Mouse (Mus musculus) kidney, postnatal 14 days (tissue): ENCODE data around the gene Tomm20l.
"Not testable (repeated sequence)": the region's sequence is repeated elsewhere in the genome, so short reads cannot be mapped to it uniquely, and the experiment has no call there.

Source experiments
- DNase-seq: peaks from one replicate; pipeline ENCODE4 v3.0.0; 2022; ENCODE audit warnings: mixed read lengths

Tomm20l gene

DNA sequence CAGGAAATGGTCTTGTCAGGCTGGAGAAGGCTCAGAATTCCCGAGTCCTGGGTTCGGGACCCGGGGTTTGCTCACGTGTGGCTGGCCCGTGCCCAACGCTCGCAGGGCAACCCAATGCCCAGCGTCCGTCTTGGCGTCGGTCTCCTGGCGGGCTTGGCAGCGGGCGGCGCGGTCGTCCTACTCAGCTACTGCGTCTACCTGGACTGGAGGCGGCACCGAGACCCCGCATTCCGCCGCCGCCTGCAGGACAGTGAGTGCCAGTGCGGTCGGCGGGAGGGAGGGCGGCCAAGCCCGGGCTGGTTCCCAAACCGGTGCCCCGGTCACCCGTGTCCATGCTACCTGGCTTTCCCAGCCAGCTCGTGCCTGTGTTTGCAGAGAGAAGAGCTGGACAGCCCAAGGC, at the start of gene Tomm20l:
Gene Tomm20l, plus strand, starts transcription at position 98 of the 400 bp plus-strand sequence.
- peak; percentile 79 for DNase-seq

GRCm38 (mm10) chr12:71069846-71070245, 41.4 kb upstream of the Tomm20l start:
- no peak for DNase-seq

- no peak for DNase-seq
These were observed 39.2 kb upstream of the Tomm20l start for GRCm38 (mm10) chr12:71072048-71072447.

DNA sequence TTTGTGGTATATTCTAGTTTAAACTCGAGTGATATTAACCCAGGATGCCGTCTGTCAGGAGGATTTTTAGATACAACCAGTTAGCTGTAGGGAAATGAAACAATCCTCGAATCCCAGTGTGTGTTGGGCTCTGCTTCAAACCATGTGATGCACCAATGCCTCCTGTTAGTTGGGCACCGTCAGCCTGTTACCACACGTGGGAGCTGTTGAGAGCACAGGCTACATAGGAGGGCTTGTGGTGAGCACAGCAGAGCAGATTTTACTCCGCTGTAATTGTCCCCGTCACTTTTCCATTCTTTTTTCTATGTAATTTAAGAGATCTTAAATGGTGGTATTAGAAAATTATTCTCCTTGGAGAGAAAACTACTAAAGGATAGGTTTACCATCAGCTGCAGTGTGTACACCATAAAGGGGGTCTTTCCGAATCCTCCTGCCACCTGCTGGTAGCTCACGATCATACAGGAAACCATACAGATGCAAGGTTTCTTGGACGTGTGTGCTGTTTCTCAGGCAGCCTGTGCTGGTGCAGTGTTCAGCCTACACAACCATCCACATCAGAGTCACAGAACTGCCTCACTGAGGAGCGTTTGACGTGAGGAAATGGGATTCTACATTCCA, 38.0 kb upstream of the Tomm20l start:
- DNase-seq = peak; percentile 32

DNA sequence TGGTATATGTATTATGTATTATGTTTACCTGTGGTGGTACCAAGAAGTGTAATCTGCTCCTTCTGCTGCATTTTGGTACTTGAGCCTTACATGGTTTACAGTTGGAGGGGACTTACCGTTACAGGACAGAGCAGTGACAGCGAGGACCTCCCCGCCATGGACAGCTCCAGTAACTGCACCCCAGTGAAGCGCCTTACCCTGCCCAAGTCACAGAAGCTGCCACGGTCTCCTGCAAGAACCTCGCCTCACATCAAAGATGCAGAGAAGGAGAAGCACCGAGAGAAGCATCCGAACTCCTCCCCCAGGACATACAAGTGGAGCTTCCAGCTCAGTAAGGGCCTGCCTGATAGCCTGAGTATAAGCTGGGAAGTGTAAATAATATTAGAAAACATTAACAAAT, 24.9 kb upstream of the Tomm20l start:
- DNase-seq = no peak

DNA sequence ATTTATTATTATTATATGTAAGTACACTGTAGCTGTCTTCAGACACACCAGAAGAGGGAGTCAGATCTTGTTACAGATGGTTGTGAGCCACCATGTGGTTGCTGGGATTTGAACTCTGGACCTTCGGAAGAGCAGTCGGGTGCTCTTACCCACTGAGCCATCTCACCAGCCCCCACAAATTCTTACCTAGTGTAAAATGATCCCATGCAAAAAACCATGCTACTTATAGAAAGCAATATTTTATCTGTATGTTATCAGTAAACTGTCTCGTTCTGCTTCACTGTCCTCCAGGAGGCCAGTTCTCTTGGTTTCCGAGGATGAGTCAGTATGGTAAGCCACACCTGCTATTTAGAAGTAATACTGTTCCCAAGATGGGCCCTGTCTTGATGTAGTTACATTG, 7.0 kb upstream of the Tomm20l start:
- not testable (repeated sequence) for DNase-seq

- no peak for DNase-seq
These were observed 3.9 kb upstream of the Tomm20l start for GRCm38 (mm10) chr12:71107216-71107771.

DNA sequence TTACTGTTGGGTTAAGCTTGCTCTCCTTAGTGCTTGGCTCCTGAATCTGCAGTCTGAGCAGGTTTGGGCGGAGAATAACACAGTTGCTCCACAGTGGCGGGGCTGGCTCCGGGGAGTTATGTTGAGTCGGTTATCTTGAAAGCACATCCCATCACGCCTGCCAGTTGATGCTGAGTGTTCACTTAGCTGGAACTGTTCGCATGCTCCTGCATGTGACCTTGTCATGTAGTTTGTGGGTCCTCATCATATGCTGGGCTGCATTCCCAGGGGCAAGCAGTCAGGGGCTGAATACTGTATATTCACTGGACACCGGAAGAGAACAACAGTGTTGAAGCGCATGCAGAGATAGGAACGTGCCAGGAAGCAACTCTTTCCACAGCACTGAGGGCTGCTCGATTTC, 1.8 kb downstream of the Tomm20l start:
- DNase-seq = no peak

- DNase-seq = peak; percentile 69
These were observed 2.6 kb downstream of the Tomm20l start for GRCm38 (mm10) chr12:71113675-71114288.

GRCm38 (mm10) chr12:71116411-71116810, 5.2 kb downstream of the Tomm20l start:
- no peak for DNase-seq

DNA sequence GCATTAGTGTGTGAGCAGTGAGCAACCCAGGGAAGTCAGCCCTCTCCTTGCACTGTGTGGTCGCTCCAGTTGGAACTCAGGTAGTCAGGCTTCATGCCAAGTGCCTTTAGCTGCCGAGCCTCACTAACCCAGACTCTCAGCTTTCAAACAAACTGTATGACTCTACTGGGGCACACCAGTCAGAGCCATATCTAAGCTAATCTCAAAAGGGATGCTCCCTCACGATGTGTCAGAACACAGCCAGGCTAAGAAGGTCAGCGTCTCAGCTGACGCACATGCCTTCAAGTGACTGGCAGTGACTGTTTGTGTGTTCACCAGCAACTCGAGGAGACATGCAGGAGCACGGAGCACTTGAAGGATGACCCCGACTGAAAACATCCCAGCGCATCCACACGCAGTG, 11.5 kb downstream of the Tomm20l start:
- no peak for DNase-seq

GRCm38 (mm10) chr12:71123286-71123685, 12.1 kb downstream of the Tomm20l start:
- DNase-seq = no peak

DNA sequence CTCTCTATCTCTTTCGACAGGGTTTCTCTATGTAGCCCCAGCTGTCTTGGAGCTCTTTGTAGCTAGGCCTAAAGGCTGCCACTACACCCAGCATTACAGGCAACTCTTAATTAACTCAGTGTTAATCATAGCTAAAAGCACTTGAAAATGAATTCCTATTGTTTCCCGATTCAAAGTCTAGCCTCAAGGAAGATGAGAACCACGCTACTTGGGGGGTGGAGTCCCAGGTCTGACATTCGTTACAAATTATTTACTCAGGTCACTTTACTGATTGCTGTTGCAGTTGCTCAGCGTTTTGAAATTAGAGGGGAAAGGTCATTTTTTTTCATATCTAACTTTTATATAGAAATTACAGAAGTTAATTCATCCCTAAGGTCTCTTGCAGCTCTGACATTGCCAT, 24.4 kb downstream of the Tomm20l start:
- DNase-seq = peak; percentile 15

DNA sequence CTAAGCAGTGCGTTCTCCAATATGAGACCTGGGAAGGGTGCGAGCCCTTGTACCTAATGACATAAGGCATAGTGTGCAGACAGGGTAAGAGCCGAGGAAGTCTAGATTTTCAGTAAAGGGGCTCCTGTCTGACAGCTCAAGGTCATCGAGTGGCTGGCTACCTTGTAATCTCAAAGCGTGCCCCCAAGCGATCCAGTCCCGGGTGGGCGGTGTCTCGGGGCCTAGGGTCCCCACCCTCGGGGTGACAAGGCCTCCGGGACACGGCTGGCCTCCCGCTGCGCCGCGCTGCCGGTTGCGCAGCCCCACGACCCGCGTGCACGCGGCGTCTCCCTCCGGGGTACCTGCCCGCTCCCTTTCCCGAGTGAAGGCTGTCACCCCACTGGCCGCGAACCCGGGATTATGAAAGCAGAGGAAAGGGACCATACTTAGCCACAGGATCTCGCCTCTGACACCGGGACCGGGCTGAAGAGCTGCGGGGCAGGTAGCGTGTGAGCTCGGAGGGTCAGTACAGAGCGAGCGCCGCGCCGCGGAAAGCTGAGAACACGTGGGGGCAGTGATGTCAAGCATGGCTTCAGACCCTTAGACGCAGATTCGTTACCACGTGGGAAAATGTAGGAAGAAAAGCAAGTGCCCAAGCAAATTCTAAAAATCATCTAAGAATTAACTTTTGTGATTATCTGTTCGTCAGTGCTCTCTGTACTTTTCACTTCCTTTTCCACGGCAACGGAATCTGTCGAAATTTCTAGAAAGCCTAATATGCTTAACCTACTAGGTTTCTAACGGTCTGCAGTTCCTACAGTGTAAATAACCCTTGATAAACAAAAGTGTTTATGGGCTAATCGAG, 25.1 kb downstream of the Tomm20l start, which contains the start of the genes Timm9 and 2700049A03Rik:
Gene Timm9, minus strand, starts transcription at position 555 of the 844 bp plus-strand sequence.
Gene 2700049A03Rik, plus strand, starts transcription at position 719 of the 844 bp plus-strand sequence.
- peak; percentile 86 for DNase-seq

GRCm38 (mm10) chr12:71136974-71137491, 25.8 kb downstream of the Tomm20l start:
- peak; percentile 89 for DNase-seq

DNA sequence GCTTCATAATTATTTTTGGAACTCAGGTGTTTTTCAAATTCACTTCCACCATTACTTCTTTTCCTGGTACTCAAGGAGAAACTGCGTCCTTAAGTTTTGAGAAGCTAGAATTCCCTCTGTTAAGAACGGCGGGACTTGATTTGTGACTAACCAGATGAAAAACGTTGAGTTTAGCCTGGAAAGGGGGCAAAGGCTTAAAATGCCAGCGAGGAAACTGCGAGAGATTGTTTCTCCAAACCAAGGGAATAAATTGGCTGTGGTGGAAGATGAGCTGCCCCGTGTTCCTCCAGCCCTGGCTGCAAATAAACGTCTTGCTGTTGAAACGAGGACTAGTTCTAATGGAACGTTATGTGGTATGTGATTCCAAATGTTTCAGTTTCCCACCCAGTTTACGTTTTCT, 26.5 kb downstream of the Tomm20l start:
- no peak for DNase-seq

DNA sequence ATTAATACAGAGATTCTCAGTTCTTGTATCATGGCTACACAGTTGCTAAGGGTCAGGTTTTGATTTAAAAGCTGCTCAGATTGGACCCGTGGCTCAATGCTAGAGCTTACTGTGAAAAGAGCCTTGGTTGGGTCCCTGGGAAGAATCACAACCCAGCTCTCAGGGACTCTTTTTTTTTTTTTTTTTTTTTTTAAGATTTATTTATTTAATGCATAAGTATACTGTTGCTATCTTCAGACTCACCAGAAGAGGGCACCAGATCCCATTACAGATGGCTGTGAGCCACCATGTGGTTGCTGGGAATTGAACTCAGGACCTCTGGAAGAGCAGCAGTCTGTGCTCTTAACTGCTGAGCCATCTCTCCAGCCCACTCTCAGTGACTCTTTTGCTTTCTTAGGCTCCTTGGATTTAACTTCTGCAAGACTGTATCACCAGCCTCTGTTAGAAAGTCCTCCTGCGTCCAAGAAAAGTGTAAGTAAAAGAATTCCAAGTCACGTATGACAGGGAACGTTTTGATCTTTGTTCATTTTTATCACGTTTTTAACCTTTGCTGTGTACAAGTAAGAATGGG, 28.1 kb downstream of the Tomm20l start:
- DNase-seq = peak; percentile 8

GRCm38 (mm10) chr12:71141189-71141588, 30.0 kb downstream of the Tomm20l start:
- DNase-seq = no peak

DNA sequence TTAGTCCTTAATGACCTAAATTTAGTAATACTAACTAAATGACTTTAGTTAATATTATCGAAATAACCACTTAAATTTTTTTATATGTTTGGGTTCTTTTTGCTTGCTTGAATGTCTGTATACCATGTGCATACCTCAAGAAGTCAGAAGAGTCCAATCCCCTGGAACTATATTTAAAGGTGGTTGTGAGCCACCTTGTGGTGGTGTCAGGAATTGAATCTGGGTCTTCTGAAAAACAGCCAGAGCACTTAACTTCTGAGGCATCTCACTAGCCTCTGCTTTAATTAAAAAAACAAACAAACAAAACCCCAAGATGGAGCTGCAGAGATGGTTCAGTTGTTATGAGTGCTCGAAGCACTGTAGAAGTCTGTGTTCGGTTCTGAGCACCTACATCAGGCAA, 36.4 kb downstream of the Tomm20l start:
- peak; percentile 55 for DNase-seq

GRCm38 (mm10) chr12:71148801-71149200, 37.6 kb downstream of the Tomm20l start:
- DNase-seq = no peak

- no peak for DNase-seq
These were observed 38.2 kb downstream of the Tomm20l start for GRCm38 (mm10) chr12:71149456-71149855.

DNA sequence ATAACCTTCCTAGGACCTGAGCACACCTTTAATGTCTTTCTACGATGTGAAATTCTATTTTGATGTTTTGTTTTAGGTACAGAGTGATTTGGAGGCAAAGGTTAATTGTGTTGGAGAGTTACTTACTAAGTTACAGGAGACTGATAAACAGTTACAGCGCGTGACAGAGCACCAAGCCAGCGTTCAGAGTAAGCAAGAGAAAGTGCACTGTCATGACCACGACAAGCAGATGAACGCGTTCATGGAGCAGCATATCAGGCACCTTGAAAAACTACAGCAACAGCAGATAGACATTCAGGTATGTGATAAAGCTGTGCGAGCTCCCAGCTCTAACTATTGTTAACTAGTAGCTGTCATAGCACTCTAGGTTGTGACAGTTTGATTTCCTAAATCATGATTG, 38.9 kb downstream of the Tomm20l start:
- no peak for DNase-seq

GRCm38 (mm10) chr12:71154979-71155378, 43.8 kb downstream of the Tomm20l start:
- DNase-seq = no peak
